Mouse (Mus musculus) cerebellum, adult 2 months (tissue): ENCODE measurements around the gene Smc5.

Experiments
- CTCF ChIP-seq: fragments of 200-500 bp; IDR thresholded peaks from 2 replicates; pipeline ENCODE4 v1.5.1; 2011; ENCODE audit warnings: low read depth, mild to moderate bottlenecking, control low read depth, low read length, moderate library complexity, borderline replicate concordance; ENCODE audit not compliant: insufficient read depth
- POLR2A ChIP-seq: fragments of 200-500 bp; IDR thresholded peaks from 2 replicates; pipeline ENCODE4 v1.6.1; 2011; ENCODE audit warnings: low read length, control low read depth, borderline replicate concordance; ENCODE audit not compliant: insufficient read depth

GRCm38 (mm10) chr19:23175511-23175910, 98.2 kb downstream of the Smc5 start:
- TF ChIP-seq CTCF: no peak
- TF ChIP-seq POLR2A: no peak
